Mouse (Mus musculus): Measurements from ENCODE around the gene 2610528J11Rik.
A peak's percentile ranks its signal among the peaks of the same experiment; 100 is the strongest.
"Not testable (repeated sequence)": the region's sequence is repeated elsewhere in the genome, so short reads cannot be mapped to it uniquely, and the experiment has no call there.

Gene 2610528J11Rik

GRCm38 (mm10) chr4:118527335-118527681, 509 bp downstream of the 2610528J11Rik start:
- no peaks in the 10 kb centered on the region for H3K36me3 ChIP-seq (ENCODE audit: control insufficient read depth, insufficient read depth, low read length, poor library complexity, severe bottlenecking)
- no peaks in the 10 kb centered on the region for H3K27me3 ChIP-seq (ENCODE audit: control insufficient read depth, insufficient read depth, low read length, poor library complexity, severe bottlenecking)
- DNase-seq (ENCODE audit: low read depth, low spot score): no peak

- H3K27me3 ChIP-seq (ENCODE audit: control insufficient read depth, insufficient read depth, low read length, poor library complexity, severe bottlenecking): no peaks in the 10 kb centered on the region
- H3K36me3 ChIP-seq (ENCODE audit: control insufficient read depth, insufficient read depth, low read length, poor library complexity, severe bottlenecking): no peaks in the 10 kb centered on the region
- DNase-seq (ENCODE audit: low read depth, low spot score): no peak
Observed at GRCm38 (mm10) chr4:118527720-118528119, 921 bp downstream of the 2610528J11Rik start.

GRCm38 (mm10) chr4:118532663-118533062, 5.9 kb downstream of the 2610528J11Rik start:
- DNase-seq (ENCODE audit: low read depth, low spot score): no peak

GRCm38 (mm10) chr4:118533156-118533555, 6.4 kb downstream of the 2610528J11Rik start:
- Histone ChIP-seq H3K36me3 (ENCODE audit: control insufficient read depth, insufficient read depth, low read length, poor library complexity, severe bottlenecking) (no peaks in the 10 kb centered on the region), H3K27me3 (ENCODE audit: control insufficient read depth, insufficient read depth, low read length, poor library complexity, severe bottlenecking) (no peaks in the 10 kb centered on the region)
- DNase-seq (ENCODE audit: low read depth, low spot score): no peak

More at GRCm38 (mm10) chr4:118532663-118533062, 5.9 kb downstream of the 2610528J11Rik start:
- Histone ChIP-seq H3K36me3 (ENCODE audit: control insufficient read depth, insufficient read depth, low read length, poor library complexity, severe bottlenecking) (no peaks in the 10 kb centered on the region), H3K27me3 (ENCODE audit: control insufficient read depth, insufficient read depth, low read length, poor library complexity, severe bottlenecking) (no peaks in the 10 kb centered on the region)

GRCm38 (mm10) chr4:118533605-118534004, 6.8 kb downstream of the 2610528J11Rik start:
- no peak for DNase-seq (ENCODE audit: low read depth, low spot score)
- Histone ChIP-seq H3K27me3 (ENCODE audit: control insufficient read depth, insufficient read depth, low read length, poor library complexity, severe bottlenecking) (no peaks in the 10 kb centered on the region), H3K36me3 (ENCODE audit: control insufficient read depth, insufficient read depth, low read length, poor library complexity, severe bottlenecking) (no peaks in the 10 kb centered on the region)

- Histone ChIP-seq H3K27me3 (ENCODE audit: control insufficient read depth, insufficient read depth, low read length, poor library complexity, severe bottlenecking) (no peaks in the 10 kb centered on the region), H3K36me3 (ENCODE audit: control insufficient read depth, insufficient read depth, low read length, poor library complexity, severe bottlenecking) (no peaks in the 10 kb centered on the region)
- no peak for DNase-seq (ENCODE audit: low read depth, low spot score)
Observed at GRCm38 (mm10) chr4:118535610-118536009, 8.8 kb downstream of the 2610528J11Rik start.

GRCm38 (mm10) chr4:118537801-118538200, 11.0 kb downstream of the 2610528J11Rik start:
- no peaks in the 10 kb centered on the region for H3K36me3 ChIP-seq (ENCODE audit: control insufficient read depth, insufficient read depth, low read length, poor library complexity, severe bottlenecking)
- H3K27me3 ChIP-seq (ENCODE audit: control insufficient read depth, insufficient read depth, low read length, poor library complexity, severe bottlenecking): no peaks in the 10 kb centered on the region
- no peak for DNase-seq (ENCODE audit: low read depth, low spot score)

- H3K27me3 ChIP-seq (ENCODE audit: control insufficient read depth, insufficient read depth, low read length, poor library complexity, severe bottlenecking): no peaks in the 10 kb centered on the region
- H3K36me3 ChIP-seq (ENCODE audit: control insufficient read depth, insufficient read depth, low read length, poor library complexity, severe bottlenecking): no peaks in the 10 kb centered on the region
- DNase-seq (ENCODE audit: low read depth, low spot score): no peak
Observed at GRCm38 (mm10) chr4:118539904-118540303, 13.1 kb downstream of the 2610528J11Rik start.

GRCm38 (mm10) chr4:118542510-118543157, 15.8 kb downstream of the 2610528J11Rik start:
- Histone ChIP-seq H3K36me3 (ENCODE audit: control insufficient read depth, insufficient read depth, low read length, poor library complexity, severe bottlenecking) (no peaks in the 10 kb centered on the region), H3K27me3 (ENCODE audit: control insufficient read depth, insufficient read depth, low read length, poor library complexity, severe bottlenecking) (no peaks in the 10 kb centered on the region)
- no peak for DNase-seq (ENCODE audit: low read depth, low spot score)

GRCm38 (mm10) chr4:118543158-118543530, 16.3 kb downstream of the 2610528J11Rik start:
- Histone ChIP-seq H3K27me3 (ENCODE audit: control insufficient read depth, insufficient read depth, low read length, poor library complexity, severe bottlenecking) (no peaks in the 10 kb centered on the region), H3K36me3 (ENCODE audit: control insufficient read depth, insufficient read depth, low read length, poor library complexity, severe bottlenecking) (no peaks in the 10 kb centered on the region)
- DNase-seq (ENCODE audit: low read depth, low spot score): no peak

GRCm38 (mm10) chr4:118543592-118544260, 16.9 kb downstream of the 2610528J11Rik start, which contains the start of gene Tmem125:
Tmem125 (minus strand) TSS chr4:118544044.
- Histone ChIP-seq H3K36me3 (ENCODE audit: control insufficient read depth, insufficient read depth, low read length, poor library complexity, severe bottlenecking) (no peaks in the 10 kb centered on the region), H3K27me3 (ENCODE audit: control insufficient read depth, insufficient read depth, low read length, poor library complexity, severe bottlenecking) (no peaks in the 10 kb centered on the region)
- DNase-seq (ENCODE audit: low read depth, low spot score): peak; percentile 3

GRCm38 (mm10) chr4:118544441-118545127, 17.8 kb downstream of the 2610528J11Rik start:
- no peaks in the 10 kb centered on the region for H3K27me3 ChIP-seq (ENCODE audit: control insufficient read depth, insufficient read depth, low read length, poor library complexity, severe bottlenecking)
- H3K36me3 ChIP-seq (ENCODE audit: control insufficient read depth, insufficient read depth, low read length, poor library complexity, severe bottlenecking): no peaks in the 10 kb centered on the region
- no peak for DNase-seq (ENCODE audit: low read depth, low spot score)

GRCm38 (mm10) chr4:118547424-118548129, 20.8 kb downstream of the 2610528J11Rik start:
- H3K36me3 ChIP-seq (ENCODE audit: control insufficient read depth, insufficient read depth, low read length, poor library complexity, severe bottlenecking); DNase-seq (ENCODE audit: low read depth, low spot score); H3K27me3 ChIP-seq (ENCODE audit: control insufficient read depth, insufficient read depth, low read length, poor library complexity, severe bottlenecking): not testable (repeated sequence)

- not testable (repeated sequence) for H3K36me3 ChIP-seq (ENCODE audit: control insufficient read depth, insufficient read depth, low read length, poor library complexity, severe bottlenecking); H3K27me3 ChIP-seq (ENCODE audit: control insufficient read depth, insufficient read depth, low read length, poor library complexity, severe bottlenecking)
- peak; percentile 73 for DNase-seq (ENCODE audit: low read depth, low spot score)
Observed at GRCm38 (mm10) chr4:118548130-118548480, 21.3 kb downstream of the 2610528J11Rik start.
